Mouse (Mus musculus) embryonic facial prominence, embryonic 11.5 days (tissue): ENCODE measurements at regions not wholly inside any gene's neighbourhood (a gene's known extent, or its start where the extent isn't known, plus 50 kb on each side); places are given as distances from the start of the nearest gene placed in this dataset.

ENCODE experiments used
- ATAC-seq: fragments of 200-750 bp; cut with Nextera tagmentation; replicated peaks from 2 replicates; pipeline ENCODE4 v1.8.0; 2017; ENCODE audit warnings: low read depth; ENCODE audit not compliant: insufficient number of reproducible peaks, low FRiP score, low TSS enrichment
- DNase-seq: peaks from one replicate; pipeline ENCODE4 v3.0.0-alpha.2; 2015; ENCODE audit warnings: low spot score
- H3K27ac ChIP-seq: fragments of 300-500 bp; sonication (generic); replicated peaks from 2 replicates; pipeline ENCODE4 v1.5.1; 2014; ENCODE audit warnings: mild to moderate bottlenecking, low read depth, low read length, control low read depth
- H3K27me3 ChIP-seq: fragments of 300-500 bp; sonication (generic); 2 replicates; pipeline ENCODE4 v1.6.1; 2014; ENCODE audit warnings: mild to moderate bottlenecking, low read length, moderate library complexity, mixed read lengths; ENCODE audit not compliant: control insufficient read depth, insufficient read depth
- H3K36me3 ChIP-seq: fragments of 300-500 bp; sonication (generic); replicated peaks from 2 replicates; pipeline ENCODE4 v1.6.1; 2014; ENCODE audit warnings: low read depth, mild to moderate bottlenecking, low read length, moderate library complexity, mixed read lengths; ENCODE audit not compliant: control insufficient read depth, insufficient read depth
- H3K4me1 ChIP-seq: fragments of 300-500 bp; sonication (generic); 2 replicates; pipeline ENCODE4 v1.6.1; 2014; ENCODE audit warnings: low read length, mixed read lengths; ENCODE audit not compliant: control insufficient read depth, insufficient read depth
- H3K4me2 ChIP-seq: fragments of 300-500 bp; sonication (generic); 2 replicates; pipeline ENCODE4 v1.6.1; 2014; ENCODE audit warnings: low read depth, mild to moderate bottlenecking, control low read depth, low read length, moderate library complexity
- H3K4me3 ChIP-seq: fragments of 300-500 bp; sonication (generic); 2 replicates; pipeline ENCODE4 v1.5.1; 2014; ENCODE audit warnings: low read depth, low read length, control low read depth
- H3K9ac ChIP-seq: fragments of 300-500 bp; sonication (generic); replicated peaks from 2 replicates; pipeline ENCODE4 v1.6.1; 2014; ENCODE audit warnings: mild to moderate bottlenecking, control low read depth, low read length
- H3K9me3 ChIP-seq: fragments of 300-500 bp; sonication (generic); replicated peaks from 2 replicates; pipeline ENCODE4 v1.6.1; 2016; ENCODE audit warnings: mild to moderate bottlenecking, low read length, inconsistent platforms, mixed read lengths; ENCODE audit not compliant: control insufficient read depth
- whole genome bisulfite sequencing: fragments of 180-500 bp; shearing (Covaris S2); extraction: QIAGEN DNeasy Blood & Tissue Kit; methylation state at CpG from one replicate; pipeline ENCODE4 v1.1.7; 2014; 5-methylcytosine and 5-hydroxymethylcytosine counted together

- Histone ChIP-seq H3K4me1 (no peaks in the 10 kb centered on the region), H3K4me3 (no peak overlapping the region), H3K9me3 (no peaks in the 10 kb centered on the region), H3K4me2 (no peak overlapping the region), H3K27me3 (no peaks in the 10 kb centered on the region), H3K36me3 (no peaks in the 10 kb centered on the region), H3K9ac (no peak overlapping the region), H3K27ac (no peak overlapping the region)
- WGBS, result 84% methylated on average over 1 of the region's 1 CpGs
- ATAC-seq (no peak), DNase-seq (no peak)
Measured at GRCm38 (mm10) chr14:14528437-14528836, 127.3 kb downstream of the Olfr721-ps1 start.

DNA sequence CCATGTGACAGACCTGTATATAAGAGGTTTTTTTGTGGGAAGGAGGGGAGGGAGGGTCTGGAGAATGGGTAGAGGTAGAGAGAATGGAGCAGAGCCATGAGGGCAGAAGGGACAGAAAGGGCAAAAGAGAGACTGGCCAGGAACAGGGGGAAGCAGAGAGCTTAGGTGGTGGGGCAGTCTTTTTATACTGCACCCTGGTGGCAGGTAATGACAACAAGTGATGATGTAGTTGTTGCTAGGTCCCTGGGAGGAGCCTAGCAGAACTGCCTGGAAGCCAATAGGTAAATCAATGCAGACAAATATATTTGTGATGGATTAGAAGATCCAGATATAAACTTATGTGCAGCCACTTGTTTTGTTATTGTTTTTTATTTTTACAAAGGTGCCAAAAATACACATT, 140.1 kb downstream of the Olfr721-ps1 start:
- no peak overlapping the region for H3K4me3 ChIP-seq
- H3K27ac ChIP-seq, result no peak overlapping the region
- H3K27me3 ChIP-seq, result no peaks in the 10 kb centered on the region
- H3K9me3 ChIP-seq, result no peaks in the 10 kb centered on the region
- H3K36me3 ChIP-seq, result no peaks in the 10 kb centered on the region
- no peak overlapping the region for H3K4me2 ChIP-seq
- ATAC-seq (no peak), DNase-seq (no peak)
- no peaks in the 10 kb centered on the region for H3K4me1 ChIP-seq
- no peak overlapping the region for H3K9ac ChIP-seq

- no peak overlapping the region for H3K4me2 ChIP-seq
- H3K4me3 ChIP-seq, result no peak overlapping the region
- DNase-seq (no peak), ATAC-seq (no peak)
- no peak overlapping the region for H3K27ac ChIP-seq
- H3K36me3 ChIP-seq, result no peaks in the 10 kb centered on the region
- no peaks in the 10 kb centered on the region for H3K27me3 ChIP-seq
- no peak overlapping the region for H3K9ac ChIP-seq
- no peaks in the 10 kb centered on the region for H3K9me3 ChIP-seq
- H3K4me1 ChIP-seq, result no peaks in the 10 kb centered on the region
- 74% methylated on average over 3 of the region's 3 CpGs for WGBS
Measured at GRCm38 (mm10) chr14:14541705-14542104, 140.6 kb downstream of the Olfr721-ps1 start.

GRCm38 (mm10) chr14:14544236-14544635, 143.1 kb downstream of the Olfr721-ps1 start:
- WGBS, result 87% methylated on average over 7 of the region's 7 CpGs
- Histone ChIP-seq H3K27me3 (no peaks in the 10 kb centered on the region), H3K9ac (no peak overlapping the region), H3K4me1 (no peaks in the 10 kb centered on the region), H3K27ac (no peak overlapping the region), H3K4me2 (no peak overlapping the region), H3K4me3 (no peak overlapping the region), H3K9me3 (no peaks in the 10 kb centered on the region), H3K36me3 (no peaks in the 10 kb centered on the region)
- no peak for ATAC-seq
- no peak for DNase-seq

DNA sequence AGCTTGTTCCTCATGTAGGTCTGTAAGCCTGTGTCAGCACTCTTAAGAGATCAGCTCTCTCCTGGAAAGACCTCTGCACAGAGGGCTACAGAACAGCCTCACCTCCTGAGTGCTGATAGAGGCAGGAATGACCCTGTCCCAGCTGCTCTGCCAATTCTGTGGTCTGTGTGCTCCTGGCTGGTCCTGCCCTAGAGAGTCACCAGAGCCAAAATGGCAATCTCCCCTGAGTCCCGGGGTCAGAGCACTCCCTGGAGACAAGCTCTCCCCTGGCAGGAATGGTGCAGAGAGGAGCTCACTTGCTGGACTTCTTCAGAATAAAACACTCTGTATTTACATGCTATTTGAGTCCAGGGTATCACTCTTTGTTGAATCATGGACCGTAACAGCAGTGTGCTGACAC, 149.9 kb upstream of the Slc4a7 start:
- H3K9me3 ChIP-seq, result no peaks in the 10 kb centered on the region
- 81% methylated on average over 2 of the region's 2 CpGs for WGBS
- H3K27me3 ChIP-seq, result no peaks in the 10 kb centered on the region
- no peak overlapping the region for H3K9ac ChIP-seq
- DNase-seq, result no peak
- no peak overlapping the region for H3K4me3 ChIP-seq
- ATAC-seq, result no peak
- no peak overlapping the region for H3K27ac ChIP-seq
- H3K36me3 ChIP-seq, result no peaks in the 10 kb centered on the region
- no peak overlapping the region for H3K4me2 ChIP-seq
- H3K4me1 ChIP-seq, result no peaks in the 10 kb centered on the region

DNA sequence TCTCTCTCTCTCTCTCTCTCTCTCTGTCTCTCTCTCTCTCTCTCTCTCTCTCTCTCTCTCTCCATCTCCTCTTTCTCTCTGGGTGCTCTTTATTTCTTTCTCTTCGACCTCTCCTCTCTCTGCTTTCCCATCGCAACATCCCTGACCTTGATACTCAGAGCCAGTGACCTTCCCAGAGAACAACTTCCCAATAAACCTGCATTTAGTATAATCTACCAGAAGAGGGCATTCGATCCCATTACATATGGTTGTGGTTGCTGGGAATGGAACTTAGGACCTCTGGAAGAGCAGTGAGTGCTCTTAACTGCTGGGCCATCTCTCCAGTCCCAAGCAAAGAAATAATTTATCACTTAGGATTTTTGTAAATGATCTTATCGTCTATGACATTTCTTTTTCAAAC, 127.2 kb upstream of the Slc4a7 start:
- H3K4me2 ChIP-seq, result no peak overlapping the region
- ATAC-seq (no peak), DNase-seq (no peak)
- H3K4me1 ChIP-seq, result no peaks in the 10 kb centered on the region
- H3K9me3 ChIP-seq, result no peaks in the 10 kb centered on the region
- 58% methylated on average over 4 of the region's 4 CpGs for WGBS
- no peaks in the 10 kb centered on the region for H3K36me3 ChIP-seq
- H3K27ac ChIP-seq, result no peak overlapping the region
- no peak overlapping the region for H3K9ac ChIP-seq
- no peak overlapping the region for H3K4me3 ChIP-seq
- no peaks in the 10 kb centered on the region for H3K27me3 ChIP-seq

DNA sequence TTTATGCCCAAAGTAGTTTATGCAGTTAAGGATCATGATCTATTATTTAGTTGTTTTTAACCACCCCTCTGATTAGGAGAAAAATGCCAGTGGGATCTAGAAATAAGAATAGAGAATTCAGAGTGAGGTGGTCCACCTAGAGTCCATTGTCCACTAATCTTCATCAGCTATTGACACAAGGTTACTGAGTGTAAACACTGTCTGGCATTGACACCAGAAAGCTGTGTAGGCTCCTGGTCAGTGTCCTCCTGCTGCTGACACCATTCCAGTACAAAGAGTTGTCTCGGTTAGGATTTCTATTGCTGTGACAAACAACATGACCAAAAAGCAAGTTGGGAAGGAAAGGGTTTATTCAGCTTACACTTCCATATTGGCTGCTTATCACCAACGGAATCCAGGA, 110.1 kb upstream of the Slc4a7 start:
- Histone ChIP-seq H3K27ac (no peak overlapping the region), H3K9ac (no peak overlapping the region), H3K27me3 (no peaks in the 10 kb centered on the region), H3K4me2 (no peak overlapping the region), H3K4me1 (no peaks in the 10 kb centered on the region), H3K9me3 (no peaks in the 10 kb centered on the region), H3K4me3 (no peak overlapping the region), H3K36me3 (no peaks in the 10 kb centered on the region)
- ATAC-seq, result no peak
- no peak for DNase-seq
- WGBS, result 77% methylated on average over 2 of the region's 2 CpGs

DNA sequence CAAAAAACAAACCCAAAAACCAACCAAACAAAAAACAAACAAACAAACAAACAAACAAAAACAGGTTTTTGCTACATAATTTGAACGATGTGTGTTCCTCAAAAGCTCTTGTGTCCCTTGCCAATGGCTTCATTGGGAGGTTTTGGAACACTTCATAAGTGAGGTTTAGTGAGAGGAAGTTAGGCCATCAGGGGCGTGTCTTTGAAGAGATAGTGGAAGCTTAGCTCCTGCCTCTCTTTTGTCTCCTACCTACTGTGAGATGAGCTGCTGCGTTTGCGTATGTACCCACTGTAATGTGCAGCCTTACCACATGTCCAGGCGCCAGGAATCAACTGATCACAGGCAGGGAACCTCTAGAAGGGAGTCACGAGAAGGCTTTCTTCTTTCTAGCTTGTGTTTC, 107.3 kb upstream of the Slc4a7 start:
- Histone ChIP-seq H3K4me1 (no peaks in the 10 kb centered on the region), H3K9me3 (no peaks in the 10 kb centered on the region), H3K4me2 (no peak overlapping the region), H3K36me3 (no peaks in the 10 kb centered on the region), H3K27ac (no peak overlapping the region), H3K27me3 (no peaks in the 10 kb centered on the region), H3K9ac (no peak overlapping the region), H3K4me3 (no peak overlapping the region)
- DNase-seq, result no peak
- WGBS, result 88% methylated on average over 6 of the region's 6 CpGs
- ATAC-seq, result no peak
